Mouse (Mus musculus) stomach, postnatal 0 days (tissue): ENCODE measurements around the gene Kcnj3.

Experiments
- CTCF ChIP-seq: IDR thresholded peaks from 2 replicates; pipeline ENCODE4 v1.5.1; 2016; ENCODE audit warnings: antibody characterized with exemption, low read depth, mild to moderate bottlenecking, moderate library complexity
- EP300 ChIP-seq: optimal IDR thresholded peaks from 2 replicates; pipeline ENCODE3; 2016; ENCODE audit warnings: antibody characterized with exemption

GRCm38 (mm10) chr2:55534946-55535345, 99.2 kb downstream of the Kcnj3 start:
- TF ChIP-seq CTCF (no peak), EP300 (no peak)
